Mouse (Mus musculus): Measurements from ENCODE around the gene Nupr1. TPM values are rescaled to one million over a fixed set of nuclear protein-coding genes. Genes with fewer than 3 reads are reported as not detected.
A peak's percentile ranks its signal among the peaks of the same experiment; 100 is the strongest.

The Nupr1 gene
- total RNA-seq, 2 experiments from 2014 or later = 8.8 to 10.9 TPM

- intact Hi-C loops (cut with DNase I) = loop anchor here (2.0 kb wide), 1 partner anchor 51 kb away; no protein-coding TSS in a partner anchor
- no peak for DNase-seq
- no peak for TF ChIP-seq CTCF (IDR thresholded peaks at IDR 0.05)
- Histone ChIP-seq H3K27ac (peak within 1 kb of the TSS; percentile 56), H3K4me3 (0 out of 2 replicates have a peak within 1 kb of the TSS, but pooled peaks have one; percentile 9)
These were observed 44.9 kb downstream of the Nupr1 start, which contains the start of gene Cln3 for GRCm38 (mm10) chr7:126585717-126586116. Cln3 (minus strand) TSS chr7:126585817.

- peak within 1 kb of the TSS; percentile 86 for H3K4me3 ChIP-seq
- intact Hi-C loops (cut with DNase I) = loop anchor here (5.0 kb wide), 1 partner anchor 97 kb away; the partner anchor contains the start of gene Tufm
- TF ChIP-seq CTCF (IDR thresholded peaks at IDR 0.05) = no peak
- no peak for DNase-seq
- peak within 1 kb of the TSS; percentile 97 for H3K27ac ChIP-seq
These were observed 46.1 kb downstream of the Nupr1 start, which contains the start of gene Apobr for GRCm38 (mm10) chr7:126584506-126584977. Apobr (plus strand) TSS chr7:126584942.

GRCm38 (mm10) chr7:126583761-126584160 is 46.9 kb downstream of the Nupr1 start:
- intact Hi-C loops (cut with DNase I) = loop anchor here (5.0 kb wide), 1 partner anchor 96 kb away; the partner anchor contains the start of gene Tufm
- DNase-seq = no peak

GRCm38 (mm10) chr7:126583251-126583709 is 47.4 kb downstream of the Nupr1 start:
- DNase-seq = peak; percentile 93
- Histone ChIP-seq H3K4me3 (peak overlapping the region; percentile 86), H3K27ac (peak overlapping the region; percentile 97)
- no peak for TF ChIP-seq CTCF (IDR thresholded peaks at IDR 0.05)
- intact Hi-C loops (cut with DNase I) = loop anchor here (5.0 kb wide), 1 partner anchor 96 kb away; the partner anchor contains the start of gene Tufm

More at GRCm38 (mm10) chr7:126583761-126584160, 46.9 kb downstream of the Nupr1 start:
- Histone ChIP-seq H3K4me3 (peak overlapping the region; percentile 86), H3K27ac (peak overlapping the region; percentile 97)
- no peak for TF ChIP-seq CTCF (IDR thresholded peaks at IDR 0.05)

GRCm38 (mm10) chr7:126582759-126583158 is 47.9 kb downstream of the Nupr1 start:
- TF ChIP-seq CTCF (IDR thresholded peaks at IDR 0.05) = no peak
- intact Hi-C loops (cut with DNase I) = loop anchor here (5.0 kb wide), 1 partner anchor 95 kb away; the partner anchor contains the start of gene Tufm
- Histone ChIP-seq H3K27ac (peak overlapping the region; percentile 97), H3K4me3 (peak overlapping the region; percentile 86)
- DNase-seq = peak; percentile 44

GRCm38 (mm10) chr7:126581661-126582060 is 49.0 kb downstream of the Nupr1 start:
- H3K4me3 ChIP-seq = no peak overlapping the region
- intact Hi-C loops (cut with DNase I) = loop anchor here (5.0 kb wide), 1 partner anchor 94 kb away; the partner anchor contains the start of gene Tufm
- no peak overlapping the region for H3K27ac ChIP-seq
- no peak for TF ChIP-seq CTCF (IDR thresholded peaks at IDR 0.05)
- DNase-seq = no peak

GRCm38 (mm10) chr7:126579172-126579571 is 51.5 kb downstream of the Nupr1 start:
- Histone ChIP-seq H3K27ac (no peak overlapping the region), H3K4me3 (no peak overlapping the region)
- DNase-seq = peak; percentile 59
- peak; percentile 69 for TF ChIP-seq CTCF (IDR thresholded peaks at IDR 0.05)
- intact Hi-C loops (cut with DNase I) = loop anchor here (1.0 to 2.0 kb wide), 2 partner anchors 58 to 116 kb away; partner anchors contain the start of genes Bola2 and Slx1b

GRCm38 (mm10) chr7:126576946-126577345 is 53.7 kb downstream of the Nupr1 start:
- peak; percentile 58 for TF ChIP-seq CTCF (IDR thresholded peaks at IDR 0.05)
- no peak overlapping the region for H3K4me3 ChIP-seq
- H3K27ac ChIP-seq = no peak overlapping the region
- peak; percentile 51 for DNase-seq
- intact Hi-C loops (cut with DNase I) = no loop called here

Small RNA genes lying within 50 kb of the gene (microRNA-seq; reads per million reads assigned to microRNA genes)
- not detected for gene Mir7059

Other genes starting within 250 kb of the Nupr1 start
- 1 to 10 TPM; 3.3 to 3.4 TPM for gene Nfatc2ip, start 234.1 kb downstream of the Nupr1 start, total RNA-seq (2021)
- not detected for gene Cd19, start 216.0 kb downstream of the Nupr1 start, total RNA-seq (2021)
- 10 to 100 TPM; 14.0 to 14.9 TPM for gene Rabep2, start 202.1 kb downstream of the Nupr1 start, total RNA-seq (2021)
- gene Atp2a1, start 167.8 kb downstream of the Nupr1 start, total RNA-seq (2021) = over 10,000 TPM; 21,521 to 26,495 TPM
- 10 to 100 TPM; 43.0 to 48.1 TPM for gene Sh2b1, start 155.4 kb downstream of the Nupr1 start, total RNA-seq (2021)
- gene Tufm, start 143.5 kb downstream of the Nupr1 start, total RNA-seq (2021) = 100 to 1,000 TPM; 111 to 141 TPM
- 10 to 100 TPM; 32.8 to 34.0 TPM for gene Atxn2l, start 127.4 kb downstream of the Nupr1 start, total RNA-seq (2021)
- gene Eif3c, start 64.5 kb downstream of the Nupr1 start, total RNA-seq (2021) = 100 to 1,000 TPM; 153 to 163 TPM
- under 1 TPM; 0.38 to 0.78 TPM for gene Apobr, start 45.9 kb downstream of the Nupr1 start, total RNA-seq (2021)
- gene Cln3, start 45.0 kb downstream of the Nupr1 start, total RNA-seq (2021) = 10 to 100 TPM in 1 of 2 experiments, 1 to 10 TPM in 1; 9.1 to 13.4 TPM
- not detected for gene Il27, start 35.9 kb downstream of the Nupr1 start, total RNA-seq (2021)
- gene Sgf29, start 18.4 kb upstream of the Nupr1 start, total RNA-seq (2021) = 10 to 100 TPM; 30.0 to 34.1 TPM
- 10 to 100 TPM; 16.6 to 16.8 TPM for gene Sult1a1, start 45.6 kb upstream of the Nupr1 start, total RNA-seq (2021)
- gene Bola2, start 64.5 kb upstream of the Nupr1 start, total RNA-seq (2021) = 10 to 100 TPM; 35.1 to 36.9 TPM
- gene Slx1b, start 64.9 kb upstream of the Nupr1 start, total RNA-seq (2021) = 1 to 10 TPM; 2.7 to 3.3 TPM
- gene Coro1a, start 76.9 kb upstream of the Nupr1 start, total RNA-seq (2021) = 1 to 10 TPM; 2.3 to 2.4 TPM
- gene Mapk3, start 128.7 kb upstream of the Nupr1 start, total RNA-seq (2021) = 10 to 100 TPM; 22.3 to 22.4 TPM
- 1 to 10 TPM in 1 of 2 experiments, under 1 TPM in 1; 0.67 to 1.3 TPM for gene Gdpd3, start 135.5 kb upstream of the Nupr1 start, total RNA-seq (2021)
- 10 to 100 TPM; 74.6 to 93.1 TPM for gene Ypel3, start 146.1 kb upstream of the Nupr1 start, total RNA-seq (2021)
- gene Tbx6, start 150.6 kb upstream of the Nupr1 start, total RNA-seq (2021) = under 1 TPM; 0.42 to 0.48 TPM
- gene Ppp4c, start 161.6 kb upstream of the Nupr1 start, total RNA-seq (2021) = 10 to 100 TPM; 22.8 to 25.7 TPM
- 10 to 100 TPM; 61.1 to 64.6 TPM for gene Fam57b, start 166.8 kb upstream of the Nupr1 start, total RNA-seq (2021)
- not detected for gene 4930451I11Rik, start 200.8 kb upstream of the Nupr1 start, total RNA-seq (2021)
- not detected for gene Doc2a, start 216.6 kb upstream of the Nupr1 start, total RNA-seq (2021)
- gene Hirip3, start 231.1 kb upstream of the Nupr1 start, total RNA-seq (2021) = 1 to 10 TPM; 5.3 to 6.3 TPM
- 10 to 100 TPM in 1 of 2 experiments, 1 to 10 TPM in 1; 8.7 to 12.9 TPM for gene Ino80e, start 231.5 kb upstream of the Nupr1 start, total RNA-seq (2021)

Data from gastrocnemius, adult 2 months (tissue).